Mouse (Mus musculus): ENCODE data around the gene Fry. TPM values are rescaled to one million over a fixed set of nuclear protein-coding genes. Genes with fewer than 3 reads are reported as not detected.

Fry gene
- polyA plus RNA-seq, 1 experiment from 2014 or later: 43.4 TPM

GRCm38 (mm10) chr5:150190454-150191358, 72.3 kb downstream of the Fry start:
- H3K27ac ChIP-seq (ENCODE audit: low read depth, low read length): no peak overlapping the region
- H3K27me3 ChIP-seq (replicated peaks; ENCODE audit: control insufficient read depth, insufficient read depth, low read length): no peaks in the 10 kb centered on the region
- ATAC-seq: no peak
- no peak overlapping the region for H3K9ac ChIP-seq (ENCODE audit: low read depth, low read length)
- WGBS: 96% methylated on average over 4 of the region's 4 CpGs
- no peak overlapping the region for H3K4me2 ChIP-seq (ENCODE audit: low read length)
- H3K4me1 ChIP-seq (ENCODE audit: control insufficient read depth, insufficient read depth, low read depth, low read length): no peaks in the 10 kb centered on the region
- H3K9me3 ChIP-seq (ENCODE audit: control insufficient read depth, low read length): no peaks in the 10 kb centered on the region
- no peak overlapping the region for H3K4me3 ChIP-seq (ENCODE audit: low read length)
- no peaks in the 10 kb centered on the region for H3K36me3 ChIP-seq (ENCODE audit: control insufficient read depth, insufficient read depth, low read length)

- H3K4me2 ChIP-seq (ENCODE audit: low read length): peak overlapping the region; percentile 87
- peak; percentile 86 for ATAC-seq
- 3% methylated on average over 22 of the region's 22 CpGs for WGBS
- H3K4me1 ChIP-seq (ENCODE audit: control insufficient read depth, insufficient read depth, low read depth, low read length): peaks cover 5% of the 10 kb centered on the region; the same call in 1 of the 2 replicates
- H3K36me3 ChIP-seq (ENCODE audit: control insufficient read depth, insufficient read depth, low read length): no peaks in the 10 kb centered on the region
- H3K9me3 ChIP-seq (ENCODE audit: control insufficient read depth, low read length): no peaks in the 10 kb centered on the region
- H3K27me3 ChIP-seq (replicated peaks; ENCODE audit: control insufficient read depth, insufficient read depth, low read length): no peaks in the 10 kb centered on the region
- H3K9ac ChIP-seq (ENCODE audit: low read depth, low read length): peak overlapping the region; percentile 66
- H3K27ac ChIP-seq (ENCODE audit: low read depth, low read length): 0 out of 2 replicates have a peak overlapping the region, but pooled peaks have one; percentile 23
- peak overlapping the region; percentile 47 for H3K4me3 ChIP-seq (ENCODE audit: low read length)
Measured at GRCm38 (mm10) chr5:150195514-150196210, 77.2 kb downstream of the Fry start.

DNA sequence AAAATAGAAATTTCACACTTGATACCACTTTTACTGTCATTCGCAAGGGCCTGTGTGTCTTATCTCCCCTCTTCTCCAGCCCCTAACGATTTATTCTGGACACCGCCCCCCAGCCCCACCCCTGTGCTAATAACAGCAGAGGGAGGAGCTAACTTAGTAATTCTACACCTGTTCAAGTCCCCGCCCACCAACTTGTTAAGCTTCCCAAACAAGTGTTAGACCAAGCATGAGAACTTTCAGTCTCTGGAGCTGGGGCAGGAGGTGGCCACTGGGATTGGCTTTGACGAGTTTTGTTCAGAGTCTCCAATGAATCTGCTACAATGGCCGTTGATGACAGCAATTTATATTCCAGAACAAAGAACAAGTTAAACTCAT, 77.8 kb downstream of the Fry start:
- H3K27me3 ChIP-seq (replicated peaks; ENCODE audit: control insufficient read depth, insufficient read depth, low read length): no peaks in the 10 kb centered on the region
- peak; percentile 28; the same call in 1 of the 2 replicates for ATAC-seq
- H3K4me2 ChIP-seq (ENCODE audit: low read length): peak overlapping the region; percentile 87
- WGBS: 2% methylated on average over 6 of the region's 6 CpGs
- H3K9me3 ChIP-seq (ENCODE audit: control insufficient read depth, low read length): no peaks in the 10 kb centered on the region
- H3K27ac ChIP-seq (ENCODE audit: low read depth, low read length): no peak overlapping the region
- peak overlapping the region; percentile 66 for H3K9ac ChIP-seq (ENCODE audit: low read depth, low read length)
- peaks cover 5% of the 10 kb centered on the region; the same call in 1 of the 2 replicates for H3K4me1 ChIP-seq (ENCODE audit: control insufficient read depth, insufficient read depth, low read depth, low read length)
- H3K4me3 ChIP-seq (ENCODE audit: low read length): peak overlapping the region; percentile 47
- H3K36me3 ChIP-seq (ENCODE audit: control insufficient read depth, insufficient read depth, low read length): no peaks in the 10 kb centered on the region

- WGBS: 38% methylated on average over 6 of the region's 6 CpGs
- H3K4me1 ChIP-seq (ENCODE audit: control insufficient read depth, insufficient read depth, low read depth, low read length): peaks cover 5% of the 10 kb centered on the region; the same call in 1 of the 2 replicates
- no peaks in the 10 kb centered on the region for H3K36me3 ChIP-seq (ENCODE audit: control insufficient read depth, insufficient read depth, low read length)
- no peak overlapping the region for H3K9ac ChIP-seq (ENCODE audit: low read depth, low read length)
- H3K4me2 ChIP-seq (ENCODE audit: low read length): peak overlapping the region; percentile 87
- no peaks in the 10 kb centered on the region for H3K27me3 ChIP-seq (replicated peaks; ENCODE audit: control insufficient read depth, insufficient read depth, low read length)
- ATAC-seq: no peak; the same call in 1 of the 2 replicates
- H3K9me3 ChIP-seq (ENCODE audit: control insufficient read depth, low read length): no peaks in the 10 kb centered on the region
- H3K4me3 ChIP-seq (ENCODE audit: low read length): no peak overlapping the region; the same call in 1 of the 2 replicates
- H3K27ac ChIP-seq (ENCODE audit: low read depth, low read length): no peak overlapping the region
Measured at GRCm38 (mm10) chr5:150196881-150197311, 78.5 kb downstream of the Fry start.

DNA sequence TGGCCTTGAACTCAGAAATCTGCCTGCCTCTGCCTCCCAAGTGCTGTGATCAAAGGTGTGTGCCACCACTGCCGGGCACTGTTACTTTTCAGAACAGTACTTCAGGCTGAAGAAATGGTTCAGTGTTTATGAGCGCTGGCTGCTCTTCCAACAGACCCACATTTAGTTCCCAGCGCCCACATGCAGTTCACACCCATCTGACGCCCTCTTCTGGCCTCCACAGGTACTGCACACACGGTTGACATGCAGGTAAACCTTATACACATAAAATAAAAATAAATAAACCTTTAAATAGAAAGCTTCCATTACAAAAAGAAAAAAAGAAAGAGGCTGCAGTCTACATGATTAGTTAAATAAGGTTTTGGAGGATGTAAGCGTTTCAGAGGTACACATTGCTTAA, 88.3 kb downstream of the Fry start:
- Histone ChIP-seq H3K9ac (ENCODE audit: low read depth, low read length) (no peak overlapping the region), H3K4me2 (ENCODE audit: low read length) (no peak overlapping the region), H3K4me1 (ENCODE audit: control insufficient read depth, insufficient read depth, low read depth, low read length) (no peaks in the 10 kb centered on the region), H3K9me3 (ENCODE audit: control insufficient read depth, low read length) (peaks cover 3% of the 10 kb centered on the region), H3K27me3 (replicated peaks; ENCODE audit: control insufficient read depth, insufficient read depth, low read length) (no peaks in the 10 kb centered on the region), H3K4me3 (ENCODE audit: low read length) (no peak overlapping the region), H3K27ac (ENCODE audit: low read depth, low read length) (no peak overlapping the region), H3K36me3 (ENCODE audit: control insufficient read depth, insufficient read depth, low read length) (no peaks in the 10 kb centered on the region)
- WGBS: 86% methylated on average over 6 of the region's 6 CpGs
- no peak for ATAC-seq

- no peak overlapping the region for H3K4me3 ChIP-seq (ENCODE audit: low read length)
- no peaks in the 10 kb centered on the region for H3K36me3 ChIP-seq (ENCODE audit: control insufficient read depth, insufficient read depth, low read length)
- H3K27ac ChIP-seq (ENCODE audit: low read depth, low read length): no peak overlapping the region
- peaks cover 3% of the 10 kb centered on the region for H3K9me3 ChIP-seq (ENCODE audit: control insufficient read depth, low read length)
- no peak overlapping the region for H3K9ac ChIP-seq (ENCODE audit: low read depth, low read length)
- no peaks in the 10 kb centered on the region for H3K27me3 ChIP-seq (replicated peaks; ENCODE audit: control insufficient read depth, insufficient read depth, low read length)
- no peaks in the 10 kb centered on the region for H3K4me1 ChIP-seq (ENCODE audit: control insufficient read depth, insufficient read depth, low read depth, low read length)
- WGBS: 61% methylated on average over 18 of the region's 18 CpGs
- no peak for ATAC-seq
- H3K4me2 ChIP-seq (ENCODE audit: low read length): peak overlapping the region; percentile 9; the same call in 1 of the 2 replicates
Measured at GRCm38 (mm10) chr5:150207596-150207995, 89.2 kb downstream of the Fry start.

- no peak overlapping the region for H3K27ac ChIP-seq (ENCODE audit: low read depth, low read length)
- no peak overlapping the region for H3K9ac ChIP-seq (ENCODE audit: low read depth, low read length)
- 52% methylated on average over 7 of the region's 7 CpGs for WGBS
- H3K27me3 ChIP-seq (replicated peaks; ENCODE audit: control insufficient read depth, insufficient read depth, low read length): no peaks in the 10 kb centered on the region
- H3K9me3 ChIP-seq (ENCODE audit: control insufficient read depth, low read length): peaks cover 3% of the 10 kb centered on the region
- H3K4me2 ChIP-seq (ENCODE audit: low read length): peak overlapping the region; percentile 9; the same call in 1 of the 2 replicates
- H3K4me1 ChIP-seq (ENCODE audit: control insufficient read depth, insufficient read depth, low read depth, low read length): no peaks in the 10 kb centered on the region
- no peaks in the 10 kb centered on the region for H3K36me3 ChIP-seq (ENCODE audit: control insufficient read depth, insufficient read depth, low read length)
- no peak overlapping the region for H3K4me3 ChIP-seq (ENCODE audit: low read length)
- ATAC-seq: no peak
Measured at GRCm38 (mm10) chr5:150208009-150208408, 89.6 kb downstream of the Fry start.

DNA sequence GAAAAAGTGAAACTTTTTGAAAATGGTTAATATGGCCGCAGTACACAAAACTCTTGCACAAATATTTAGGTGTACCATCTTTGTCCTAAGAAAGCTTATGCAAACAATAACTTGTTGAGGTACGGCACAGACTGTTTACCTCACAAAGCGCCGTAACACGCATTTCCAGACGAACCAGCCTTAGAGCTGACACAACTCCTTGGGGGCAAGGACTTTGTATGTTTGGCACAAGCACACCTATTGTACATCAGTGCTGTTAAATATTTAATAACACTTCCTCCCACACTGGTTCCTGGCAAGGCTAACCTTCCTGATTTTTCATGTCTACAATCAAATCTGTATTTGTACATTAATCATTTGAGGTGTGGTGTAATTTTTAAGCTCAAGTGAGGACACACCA, 95.6 kb downstream of the Fry start:
- 87% methylated on average over 6 of the region's 6 CpGs for whole genome bisulfite sequencing
- H3K9me3 ChIP-seq (ENCODE audit: control insufficient read depth, low read length): no peaks in the 10 kb centered on the region
- no peaks in the 10 kb centered on the region for H3K27me3 ChIP-seq (replicated peaks; ENCODE audit: control insufficient read depth, insufficient read depth, low read length)
- H3K27ac ChIP-seq (ENCODE audit: low read depth, low read length): no peak overlapping the region
- no peaks in the 10 kb centered on the region for H3K4me1 ChIP-seq (ENCODE audit: control insufficient read depth, insufficient read depth, low read depth, low read length)
- no peak overlapping the region for H3K9ac ChIP-seq (ENCODE audit: low read depth, low read length)
- H3K36me3 ChIP-seq (ENCODE audit: control insufficient read depth, insufficient read depth, low read length): no peaks in the 10 kb centered on the region
- no peak overlapping the region for H3K4me2 ChIP-seq (ENCODE audit: low read length)
- no peak overlapping the region for H3K4me3 ChIP-seq (ENCODE audit: low read length)
- ATAC-seq: no peak

- no peak for ATAC-seq
Measured at GRCm38 (mm10) chr5:150216066-150216465, 97.6 kb downstream of the Fry start.

More at GRCm38 (mm10) chr5:150216066-150216465, 97.6 kb downstream of the Fry start:
- Histone ChIP-seq H3K4me2 (ENCODE audit: low read length) (no peak overlapping the region), H3K4me1 (ENCODE audit: control insufficient read depth, insufficient read depth, low read depth, low read length) (no peaks in the 10 kb centered on the region), H3K9me3 (ENCODE audit: control insufficient read depth, low read length) (no peaks in the 10 kb centered on the region), H3K27ac (ENCODE audit: low read depth, low read length) (no peak overlapping the region), H3K9ac (ENCODE audit: low read depth, low read length) (no peak overlapping the region), H3K4me3 (ENCODE audit: low read length) (no peak overlapping the region), H3K36me3 (ENCODE audit: control insufficient read depth, insufficient read depth, low read length) (no peaks in the 10 kb centered on the region), H3K27me3 (replicated peaks; ENCODE audit: control insufficient read depth, insufficient read depth, low read length) (no peaks in the 10 kb centered on the region)
- WGBS: 61% methylated on average over 11 of the region's 11 CpGs
